Mouse (Mus musculus) brain, embryonic 14.5 days (tissue): ENCODE measurements around the gene Rnf141.

Source experiments
- CTCF ChIP-seq: fragments of 200-500 bp; IDR thresholded peaks from 2 replicates; pipeline ENCODE4 v1.5.1; 2012; ENCODE audit warnings: inconsistent platforms, mild to moderate bottlenecking, moderate library complexity, borderline replicate concordance; ENCODE audit not compliant: insufficient read depth, insufficient read length; ENCODE audit errors: extremely low read depth
- POLR2A ChIP-seq: fragments of 200-500 bp; IDR thresholded peaks from 2 replicates; pipeline ENCODE4 v1.6.1; 2012; ENCODE audit warnings: mild to moderate bottlenecking, inconsistent platforms, borderline replicate concordance; ENCODE audit not compliant: poor library complexity, insufficient read depth, insufficient read length, severe bottlenecking; ENCODE audit errors: extremely low read depth

GRCm38 (mm10) chr7:110868807-110869206, 24.6 kb upstream of the Rnf141 start:
- TF ChIP-seq POLR2A (no peak), CTCF (no peak)
